Mouse (Mus musculus) c-Kit-negative CD71-positive TER-119-positive erythroid progenitor cells, embryonic 14.5 days (primary cell): Measurements from ENCODE around the gene Nphp3.
A peak's percentile ranks its signal among the peaks of the same experiment; 100 is the strongest.

Source experiments
- DNase-seq: peaks from one replicate; pipeline ENCODE4 v3.0.0-alpha.2; 2013; ENCODE audit warnings: low read depth, low spot score

The Nphp3 gene

DNA sequence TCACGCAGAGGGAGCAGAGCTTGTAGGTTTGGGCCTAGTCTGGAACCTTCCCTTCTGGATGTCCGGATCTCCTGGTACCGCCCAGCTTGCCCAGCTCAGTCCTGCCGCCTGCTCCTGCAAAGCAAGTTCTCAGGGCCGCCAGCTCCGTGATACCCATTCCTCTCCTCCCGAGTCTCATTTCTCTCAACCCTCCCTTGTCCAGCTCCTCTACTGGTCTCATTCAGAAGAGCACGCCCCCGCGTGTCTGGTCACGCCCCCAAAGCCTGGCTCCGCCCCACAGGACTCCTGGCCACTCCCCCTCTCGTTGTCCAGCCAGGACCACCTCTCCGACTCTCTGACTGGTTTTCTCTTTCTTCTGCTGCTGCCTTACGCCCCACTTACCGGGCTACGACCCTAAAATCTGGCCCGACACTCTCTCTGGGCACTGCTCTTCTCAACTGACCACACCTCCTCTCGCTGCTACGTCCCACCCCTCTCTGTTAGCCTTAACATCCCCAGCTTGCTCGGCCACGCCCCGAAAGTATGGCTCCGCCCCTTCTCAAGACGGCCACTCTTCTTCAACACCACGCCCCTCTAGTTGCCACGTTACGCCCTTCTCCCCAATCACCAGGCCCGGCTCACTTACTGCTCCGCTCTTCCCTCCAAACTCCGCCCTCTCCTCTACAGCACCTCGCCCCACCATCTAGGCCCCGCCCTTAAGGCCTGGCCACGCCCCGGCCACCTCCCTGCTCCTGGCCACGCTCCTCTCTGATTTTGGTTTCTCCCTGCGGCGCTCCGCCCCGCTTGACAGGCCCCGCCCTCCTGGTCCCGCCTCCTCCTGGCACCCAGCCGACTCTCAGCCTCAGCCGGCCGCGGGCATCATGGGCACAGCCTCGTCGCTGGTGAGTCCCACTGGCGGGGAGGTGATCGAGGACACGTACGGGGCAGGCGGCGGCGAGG is at the start of gene Nphp3:
Nphp3 (plus strand) TSS at position 624 of the 939 bp plus-strand sequence.
- peak; percentile 58 for DNase-seq

DNA sequence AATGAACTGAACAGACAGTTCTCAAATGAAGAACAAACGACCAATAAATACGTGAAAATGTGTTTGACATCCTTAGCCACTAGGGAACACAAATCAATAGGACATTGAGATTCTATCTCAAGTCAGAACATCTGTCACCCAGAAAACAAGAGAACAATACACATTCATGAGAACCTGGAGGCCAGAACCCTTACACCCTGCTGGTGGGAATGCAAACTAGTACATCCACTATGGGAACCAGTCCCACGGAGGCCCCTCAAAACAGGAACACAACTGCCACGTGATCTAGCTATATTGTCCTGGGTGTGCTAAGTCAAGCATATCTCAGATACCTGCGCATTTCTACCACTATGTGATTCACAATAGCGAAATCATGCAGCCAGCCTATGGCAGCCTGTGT is 43.6 kb upstream of the Nphp3 start:
- no peak for DNase-seq

DNA sequence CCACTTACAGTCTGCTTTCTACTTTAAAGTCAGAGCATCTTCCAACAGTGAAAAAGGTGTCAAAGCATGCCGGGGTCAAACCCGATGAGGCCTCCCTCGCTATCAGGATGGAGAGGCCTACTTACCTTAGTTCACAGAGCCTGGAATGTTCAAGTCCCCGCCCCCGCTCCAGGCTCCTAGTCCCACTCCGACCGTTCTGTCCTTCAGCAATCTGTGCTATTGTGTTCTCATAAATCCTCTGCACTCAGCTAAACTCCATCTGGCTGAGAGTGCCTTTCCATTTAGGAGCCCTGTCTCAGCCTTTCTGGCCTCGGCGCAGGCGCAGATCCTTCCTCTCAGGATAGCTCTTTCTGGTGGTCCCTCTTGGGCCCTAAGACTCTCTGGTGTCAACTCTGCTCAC is 42.4 kb upstream of the Nphp3 start:
- DNase-seq = no peak

DNA sequence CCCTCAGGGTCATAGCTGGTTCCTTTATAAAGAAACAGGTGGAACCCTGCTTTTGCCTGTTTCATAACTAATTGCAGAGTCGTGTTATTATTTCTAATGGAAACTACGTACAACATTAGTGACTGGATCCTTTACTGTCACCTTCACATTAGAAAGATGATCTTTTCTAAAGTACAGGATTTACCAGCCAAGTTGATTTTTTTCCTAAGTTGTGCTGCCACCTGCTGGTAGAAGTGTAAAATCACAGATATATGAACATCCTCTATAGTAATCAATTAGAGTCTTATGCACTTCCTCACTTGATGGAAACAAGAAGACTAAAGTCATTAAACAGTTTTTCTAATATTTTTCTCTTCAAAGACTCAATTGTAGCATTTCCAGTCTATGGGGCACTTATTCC is 5.8 kb upstream of the Nphp3 start:
- DNase-seq = peak; percentile 24

DNA sequence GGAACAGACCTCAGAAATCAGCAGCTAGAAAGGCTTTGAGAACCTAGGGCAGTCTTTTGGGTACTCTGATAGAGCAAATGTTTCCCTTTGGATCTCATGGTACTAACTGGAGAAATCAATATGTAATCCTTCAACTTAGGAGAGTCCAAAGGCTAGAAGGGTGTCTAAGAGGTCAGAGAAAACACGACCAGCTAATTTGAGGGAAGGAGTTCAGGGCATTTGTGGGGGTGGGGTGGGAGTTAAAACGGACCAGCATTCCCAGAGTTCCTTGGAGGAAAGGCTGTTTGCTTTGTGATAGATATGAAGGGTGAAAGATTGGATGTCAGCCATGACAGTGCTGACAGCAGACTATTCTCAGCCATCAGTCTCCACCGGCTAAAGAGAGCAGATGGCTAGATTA is 1.7 kb upstream of the Nphp3 start:
- DNase-seq = no peak

DNA sequence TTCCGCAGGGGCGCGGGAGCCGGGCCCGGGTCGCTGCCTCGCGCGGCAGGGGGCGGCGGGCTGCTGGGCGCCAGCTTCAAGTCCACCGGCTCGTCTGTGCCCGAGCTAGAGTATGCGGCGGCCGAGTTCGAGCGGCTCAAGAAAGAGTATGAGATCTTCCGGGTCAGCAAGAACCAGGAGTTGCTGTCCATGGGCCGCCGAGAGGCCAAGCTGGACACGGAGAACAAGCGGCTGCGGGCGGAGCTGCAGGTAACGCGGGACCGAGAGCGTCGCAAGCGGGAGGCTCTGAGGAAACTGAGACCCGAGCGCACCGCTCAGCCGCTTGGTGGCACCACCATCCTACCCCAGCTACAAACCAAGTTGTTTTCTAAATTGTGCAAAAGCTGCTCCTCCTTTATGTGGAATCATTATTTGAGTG is 578 bp downstream of the Nphp3 start:
- no peak for DNase-seq

DNA sequence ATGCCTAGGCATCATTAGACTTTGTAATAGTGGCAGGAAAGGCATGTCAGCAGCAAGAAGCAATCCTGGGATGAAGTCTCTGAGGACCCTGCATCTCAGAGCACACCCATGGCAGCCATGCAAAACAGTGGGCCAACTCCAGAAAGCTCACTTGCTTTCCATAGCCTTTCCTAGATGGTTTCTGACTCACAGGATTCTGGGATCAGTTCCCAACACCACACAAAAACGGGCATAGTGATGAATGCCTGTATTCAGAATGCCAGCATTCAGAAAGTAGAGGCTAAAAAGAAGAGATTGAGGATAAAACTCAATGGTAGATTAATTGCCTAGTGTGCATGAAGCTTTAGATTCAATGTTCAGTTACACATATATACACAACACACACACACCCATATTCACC is 12.2 kb downstream of the Nphp3 start:
- no peak for DNase-seq

DNA sequence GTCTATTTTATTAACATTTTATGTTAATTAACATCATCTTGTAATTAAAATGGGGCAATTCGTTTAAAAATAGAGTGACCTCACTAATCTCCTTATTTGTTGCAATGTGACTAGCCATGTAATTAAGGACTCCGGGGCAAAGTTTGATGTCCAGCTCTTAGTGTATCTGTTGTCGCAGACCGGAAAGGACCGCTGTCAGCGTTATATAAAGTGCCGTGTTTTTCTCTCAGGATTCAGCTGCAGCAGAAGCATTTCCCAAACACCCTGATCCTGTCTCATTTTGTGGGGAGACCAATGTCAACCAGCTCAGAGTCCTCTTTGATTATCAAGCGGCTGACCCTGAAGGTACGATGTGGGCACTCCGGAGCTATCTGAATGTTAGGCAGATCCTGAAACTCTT is 18.7 kb downstream of the Nphp3 start:
- no peak for DNase-seq

DNA sequence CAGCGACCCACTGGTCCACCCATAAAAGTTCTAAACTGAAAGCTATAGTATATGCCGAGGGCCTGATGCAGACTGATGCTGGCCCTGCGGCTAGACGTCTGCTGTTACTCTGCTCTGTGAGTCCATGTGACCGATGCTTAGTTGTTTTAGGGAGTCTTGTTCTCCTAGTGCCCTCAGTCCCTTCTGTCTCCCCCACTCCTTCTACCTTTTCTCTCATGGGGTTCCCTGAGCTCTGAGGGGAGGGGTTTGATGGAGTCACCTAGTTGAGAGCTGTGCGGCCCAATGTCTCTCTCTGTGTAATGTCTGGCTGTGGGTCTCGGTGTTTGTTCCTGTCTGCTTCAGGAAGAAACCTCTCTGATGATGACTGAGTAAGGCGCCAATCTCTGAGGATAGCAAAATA is 24.8 kb downstream of the Nphp3 start:
- DNase-seq = no peak

DNA sequence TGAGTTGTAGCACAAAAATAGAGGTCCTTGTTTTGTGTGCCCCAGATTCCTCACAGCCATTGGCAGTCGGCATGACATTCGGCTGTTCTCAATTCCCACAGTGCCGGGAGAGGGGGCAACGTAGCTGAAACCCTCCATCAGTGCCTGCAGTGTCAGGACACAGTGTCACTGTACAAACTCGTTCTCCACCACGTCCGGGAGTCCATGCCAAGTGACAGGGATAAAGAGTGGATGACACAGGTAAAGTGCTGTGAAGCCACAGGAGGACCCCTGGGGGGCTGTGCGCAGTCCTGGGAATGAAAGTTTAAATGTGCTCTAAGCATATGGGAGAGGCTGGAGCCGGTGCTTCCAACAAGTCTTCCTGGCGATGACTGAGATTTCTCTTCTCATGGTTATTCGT is 27.5 kb downstream of the Nphp3 start:
- DNase-seq = no peak

DNA sequence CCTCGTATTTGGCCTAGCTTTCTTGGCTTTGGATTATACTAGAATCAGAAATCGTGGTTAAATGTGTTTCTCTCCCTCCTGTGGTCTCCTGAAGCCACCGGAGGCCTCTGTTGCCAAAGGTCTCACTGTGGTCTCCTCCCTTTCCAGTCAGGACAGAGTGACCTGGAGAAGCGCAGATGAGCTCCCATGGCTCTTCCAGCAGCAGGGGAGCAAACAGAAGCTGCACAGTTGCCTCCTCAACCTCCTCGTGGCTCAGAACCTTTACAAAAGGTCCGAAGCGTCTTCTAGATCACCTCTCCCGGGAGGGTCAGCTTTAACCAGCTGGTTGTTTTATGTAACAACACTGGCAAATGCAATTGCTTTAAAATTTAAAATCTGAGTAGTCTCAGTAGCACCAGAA is 31.9 kb downstream of the Nphp3 start:
- no peak for DNase-seq

DNA sequence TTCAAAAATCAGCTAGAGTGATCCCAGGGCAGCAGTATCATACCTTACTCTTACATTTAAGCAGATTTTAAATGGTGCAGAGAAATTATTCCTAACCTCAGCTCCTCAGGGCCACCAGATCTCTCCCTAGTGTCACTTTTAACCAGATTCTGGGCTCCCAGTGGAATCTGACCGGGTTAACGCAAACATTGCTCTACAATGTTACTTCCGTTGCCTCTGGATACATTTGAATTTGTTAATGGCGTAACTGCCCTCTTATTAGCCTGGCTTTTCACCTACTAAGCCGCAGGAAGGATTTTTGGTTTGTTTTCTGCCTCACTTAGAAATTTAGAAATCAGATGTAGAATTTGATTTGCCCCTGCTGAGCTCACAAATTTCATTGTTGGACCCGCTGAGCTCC is 32.4 kb downstream of the Nphp3 start:
- DNase-seq = no peak

DNA sequence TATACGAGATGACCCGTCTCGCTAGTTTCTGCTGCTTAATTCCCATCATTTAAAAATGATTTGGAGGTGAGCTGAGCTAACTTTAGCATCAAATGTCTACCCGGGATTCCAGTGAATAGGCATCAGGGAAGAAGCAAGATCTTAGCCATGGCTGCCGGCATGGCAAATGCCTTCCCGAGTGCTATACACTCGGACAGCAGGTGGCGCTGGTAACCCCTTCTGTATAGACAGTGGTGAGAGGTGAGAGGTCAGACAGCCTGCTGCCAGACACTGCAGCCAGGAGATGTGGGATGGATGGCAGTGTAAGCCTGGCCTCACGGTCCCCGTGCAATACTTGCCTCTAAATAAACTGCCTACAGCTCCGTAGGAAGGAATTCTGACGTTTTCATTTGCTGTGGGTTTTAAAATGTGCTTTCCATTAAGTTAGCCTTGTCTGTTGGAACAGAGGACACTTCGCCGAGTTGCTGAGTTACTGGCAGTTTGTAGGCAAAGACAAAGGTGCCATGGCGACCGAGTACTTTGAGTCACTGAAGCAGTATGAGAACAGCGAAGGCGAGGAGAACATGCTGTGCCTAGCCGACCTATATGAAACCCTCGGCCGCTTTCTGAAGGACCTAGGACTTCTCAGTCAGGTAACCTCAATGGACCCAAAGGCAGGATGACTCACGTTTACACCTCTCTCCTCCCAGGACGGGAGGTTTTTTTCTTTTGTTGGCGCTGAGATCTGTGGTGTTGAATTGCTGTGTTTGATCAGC is 33.1 kb downstream of the Nphp3 start:
- peak; percentile 19 for DNase-seq

DNA sequence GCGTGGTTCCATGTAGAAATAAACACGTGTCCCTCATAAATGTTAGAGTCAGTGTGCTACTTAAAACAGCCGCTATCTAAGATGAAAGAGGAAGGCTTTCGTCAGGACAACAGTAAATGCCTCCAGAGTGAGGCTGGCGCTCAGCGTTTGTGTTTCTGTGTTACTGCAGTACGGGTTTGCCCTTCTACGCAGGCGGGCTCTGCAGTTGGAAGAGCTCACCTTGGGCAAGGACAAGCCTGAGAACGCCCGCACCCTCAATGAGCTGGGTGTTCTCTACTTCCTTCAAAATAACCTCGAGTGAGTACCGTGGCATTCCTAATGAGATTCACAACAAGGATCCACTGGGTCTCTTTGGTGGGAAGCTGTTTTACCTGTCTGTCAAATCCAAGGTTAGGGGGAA is 35.9 kb downstream of the Nphp3 start:
- no peak for DNase-seq

DNA sequence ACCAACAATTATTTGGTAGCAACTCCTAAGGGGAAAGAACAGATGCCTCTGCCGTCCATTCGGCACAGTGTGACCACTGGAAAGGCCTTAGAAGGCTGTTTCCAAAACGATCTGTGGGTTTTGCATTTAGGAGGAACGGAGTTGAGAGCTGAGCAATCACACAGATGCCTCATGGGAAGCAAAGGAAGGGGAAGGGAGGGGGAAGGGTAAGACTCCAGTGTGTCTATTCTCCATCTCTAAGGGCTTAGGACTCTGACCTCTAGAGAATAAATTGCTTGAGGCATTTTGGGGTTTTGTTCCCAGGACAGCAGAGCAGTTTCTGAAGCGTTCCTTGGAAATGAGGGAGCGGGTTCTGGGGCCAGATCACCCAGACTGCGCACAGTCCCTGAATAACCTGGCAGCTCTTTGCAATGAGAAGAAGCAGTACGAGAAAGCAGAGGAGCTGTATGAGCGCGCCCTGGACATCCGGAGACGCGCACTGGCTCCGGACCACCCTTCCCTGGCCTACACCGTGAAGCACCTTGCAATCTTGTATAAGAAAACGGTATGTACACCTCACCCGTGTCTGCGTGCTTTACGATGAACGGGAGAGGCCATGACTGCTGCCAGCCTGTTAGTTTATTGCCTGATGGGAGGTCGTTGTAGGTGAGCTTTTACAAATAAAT is 36.8 kb downstream of the Nphp3 start:
- no peak for DNase-seq

DNA sequence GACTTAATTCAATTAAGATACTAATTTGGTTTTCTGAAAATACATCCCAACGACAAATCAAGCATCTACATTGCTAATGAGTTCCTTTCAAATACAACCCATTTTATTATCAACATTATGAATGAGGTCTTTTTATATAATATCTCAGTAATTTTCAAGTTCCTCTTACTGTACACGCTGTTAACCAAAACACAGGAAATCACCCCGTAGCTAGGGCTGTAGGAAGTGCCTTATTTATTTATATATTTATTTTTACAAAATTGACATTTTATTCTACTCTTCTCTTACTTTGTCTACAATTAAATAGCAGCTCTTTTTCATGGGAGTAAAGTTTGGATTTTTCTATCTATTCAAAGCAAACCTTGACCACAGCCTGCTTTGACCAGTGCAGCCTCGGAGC is 37.4 kb downstream of the Nphp3 start:
- DNase-seq = no peak

DNA sequence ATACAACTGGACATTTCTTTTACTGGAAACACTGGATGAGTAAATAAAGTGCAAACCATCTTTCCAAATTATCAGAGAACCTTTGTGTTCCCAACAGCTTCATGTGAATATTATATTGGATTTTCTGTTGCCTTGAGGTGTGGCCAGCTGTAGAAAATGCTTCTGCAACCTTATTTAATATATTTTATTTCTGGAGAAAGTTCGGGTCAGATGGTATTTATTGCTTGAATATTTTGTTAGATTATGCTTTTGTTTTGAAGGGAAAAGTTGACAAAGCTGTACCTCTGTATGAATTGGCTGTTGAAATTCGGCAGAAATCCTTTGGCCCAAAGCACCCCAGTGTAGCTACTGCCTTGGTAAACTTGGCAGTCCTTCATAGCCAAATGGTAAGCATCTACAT is 38.0 kb downstream of the Nphp3 start, which contains the start of gene Gm28305:
Gm28305 (plus strand) TSS at position 301 of the 400 bp plus-strand sequence.
- no peak for DNase-seq

DNA sequence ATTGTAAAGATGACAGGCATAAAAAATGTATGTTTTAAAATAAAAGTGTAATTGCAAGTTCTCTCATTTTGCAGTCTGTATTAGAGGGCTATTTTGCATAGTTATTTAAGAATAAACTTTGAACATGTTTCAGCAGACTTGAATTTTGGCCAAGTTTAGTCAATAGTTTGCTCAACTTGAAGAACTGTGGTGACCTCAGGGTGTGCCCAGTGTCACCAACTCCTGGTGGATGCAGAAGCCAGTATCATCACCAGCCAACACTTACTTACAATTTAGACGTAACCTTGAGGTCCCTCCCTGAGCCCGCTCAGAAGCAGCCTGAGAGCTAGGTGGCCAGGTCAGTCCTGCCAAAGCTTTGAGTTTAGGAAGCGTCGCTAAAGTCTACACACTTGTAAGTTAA is 41.3 kb downstream of the Nphp3 start:
- DNase-seq = no peak

DNA sequence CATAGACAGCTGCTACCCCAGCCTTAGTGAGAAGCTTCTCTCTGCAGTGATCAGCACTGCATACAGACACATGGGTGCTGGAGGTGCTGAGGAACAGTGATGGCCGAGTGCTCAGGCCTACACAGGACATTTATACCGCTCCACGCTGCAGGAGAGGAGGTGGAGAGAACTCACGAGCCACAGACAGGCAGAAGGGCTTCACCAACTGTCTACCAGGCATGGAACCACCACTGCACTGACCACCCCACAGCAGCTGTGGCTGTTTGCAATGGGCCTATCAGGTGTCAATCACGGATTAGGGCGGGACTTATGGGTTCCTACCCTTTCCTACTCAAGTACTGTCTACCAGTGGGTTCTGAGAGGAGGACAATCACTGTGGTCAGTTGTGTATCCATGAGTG is 48.7 kb downstream of the Nphp3 start:
- DNase-seq = no peak

DNA sequence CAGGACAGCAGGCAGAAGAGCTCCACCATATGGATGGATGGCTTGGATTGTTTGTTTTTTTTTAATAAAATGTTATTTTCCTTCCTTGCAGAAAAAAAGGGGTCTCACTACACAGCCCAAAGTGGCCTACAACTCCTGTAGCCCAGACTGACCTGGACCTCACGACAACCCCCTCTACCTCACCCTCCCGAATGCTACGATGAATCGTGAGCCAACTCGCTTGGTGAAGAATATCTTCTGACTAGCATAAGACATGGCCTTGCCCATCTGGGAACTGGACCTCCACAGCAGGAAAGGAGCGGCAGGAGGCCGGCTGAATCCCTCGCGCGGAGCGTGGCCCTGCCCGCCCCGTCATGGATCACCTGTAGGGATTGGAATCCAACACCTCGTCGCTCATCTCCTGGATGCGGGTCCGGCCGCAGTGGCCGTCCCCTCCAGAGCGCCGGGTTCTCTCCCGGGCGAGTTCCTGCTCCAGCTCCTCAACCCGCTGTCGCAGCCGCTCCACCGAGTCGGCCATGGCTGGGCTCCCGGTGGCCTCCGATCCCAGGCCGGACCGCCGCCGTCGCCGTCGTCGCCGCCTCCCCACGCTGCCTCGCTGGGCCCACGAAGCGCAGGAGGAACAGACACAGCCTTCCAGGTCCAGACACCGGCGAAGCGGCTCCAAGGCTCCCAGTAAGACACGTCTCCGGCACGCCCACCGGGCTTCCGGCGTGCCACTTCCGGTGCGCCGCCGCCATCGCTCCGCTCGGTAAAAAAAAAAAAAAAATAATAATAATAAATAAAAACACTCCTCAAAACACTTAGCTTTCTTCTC is 60.3 kb downstream of the Nphp3 start, which contains the start of gene Uba5:
Uba5 (minus strand) TSS at position 705 of the 814 bp plus-strand sequence.
- no peak for DNase-seq

DNA sequence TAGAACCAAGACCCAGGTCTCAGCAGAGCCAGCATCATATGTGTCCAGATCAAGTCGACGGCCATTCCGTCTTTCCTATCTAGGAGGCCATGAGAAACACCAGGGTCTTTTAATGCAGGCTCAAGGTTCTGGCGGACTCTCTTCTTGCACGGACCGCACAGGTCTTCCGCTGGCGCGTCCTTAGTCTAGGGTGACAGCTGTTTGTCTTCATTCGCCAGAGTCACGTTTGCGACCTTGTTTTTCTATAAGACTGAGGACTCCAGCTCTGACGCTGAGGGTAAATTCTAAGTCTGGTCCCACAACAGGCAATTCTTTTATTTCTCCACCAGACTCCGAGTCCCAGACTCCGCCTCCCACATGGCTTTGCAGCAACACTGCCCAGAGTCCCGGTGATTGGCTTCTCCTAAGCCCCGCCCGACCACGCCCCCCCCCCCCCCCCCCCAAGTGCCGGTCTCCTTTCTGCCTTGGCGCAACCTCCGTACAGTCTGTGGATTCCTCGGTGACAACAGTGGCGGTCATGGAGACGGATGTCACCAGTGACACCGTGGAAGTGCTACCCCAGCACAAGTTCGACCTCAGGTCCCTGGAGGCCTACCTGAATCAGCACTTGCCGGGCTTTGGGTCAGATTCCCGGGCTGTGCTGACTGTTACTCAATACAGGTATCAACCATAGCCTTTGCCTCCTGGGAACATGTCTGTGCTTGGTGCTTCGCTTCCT is 61.1 kb downstream of the Nphp3 start, which contains the start of gene Acad11:
Acad11 (plus strand) TSS at position 134 of the 718 bp plus-strand sequence.
- DNase-seq = peak; percentile 80
